Mouse (Mus musculus) neural tube, postnatal 0 days (tissue): ENCODE measurements around the gene Pde4a. TPM values are rescaled to one million over a fixed set of nuclear protein-coding genes. Genes with fewer than 3 reads are reported as not detected.

ENCODE experiments used
- polyA plus RNA-seq: library from polyadenylated mRNA; unstranded; fragments of >200 nt; fragmentation: Nextera tagmentation; extraction: Ambion mirVana; gene quantifications from 2 replicates; pipeline ENCODE4 v1.2.1, GENCODE M21; 2015

Pde4a gene
- polyA plus RNA-seq = 49.6 and 56.9 TPM in 2 replicates

GRCm38 (mm10) chr9:21165041-21165951 lies at the start of gene Pde4a:
Pde4a (plus strand) TSS chr9:21165714.

GRCm38 (mm10) chr9:21131059-21131956 lies 34.2 kb upstream of the Pde4a start, which contains the start of gene Tyk2:
Tyk2 (minus strand) TSS chr9:21131243.

GRCm38 (mm10) chr9:21149654-21150419 lies 15.7 kb upstream of the Pde4a start, which contains the start of gene Cdc37:
Cdc37 (minus strand) TSS chr9:21149982.

DNA sequence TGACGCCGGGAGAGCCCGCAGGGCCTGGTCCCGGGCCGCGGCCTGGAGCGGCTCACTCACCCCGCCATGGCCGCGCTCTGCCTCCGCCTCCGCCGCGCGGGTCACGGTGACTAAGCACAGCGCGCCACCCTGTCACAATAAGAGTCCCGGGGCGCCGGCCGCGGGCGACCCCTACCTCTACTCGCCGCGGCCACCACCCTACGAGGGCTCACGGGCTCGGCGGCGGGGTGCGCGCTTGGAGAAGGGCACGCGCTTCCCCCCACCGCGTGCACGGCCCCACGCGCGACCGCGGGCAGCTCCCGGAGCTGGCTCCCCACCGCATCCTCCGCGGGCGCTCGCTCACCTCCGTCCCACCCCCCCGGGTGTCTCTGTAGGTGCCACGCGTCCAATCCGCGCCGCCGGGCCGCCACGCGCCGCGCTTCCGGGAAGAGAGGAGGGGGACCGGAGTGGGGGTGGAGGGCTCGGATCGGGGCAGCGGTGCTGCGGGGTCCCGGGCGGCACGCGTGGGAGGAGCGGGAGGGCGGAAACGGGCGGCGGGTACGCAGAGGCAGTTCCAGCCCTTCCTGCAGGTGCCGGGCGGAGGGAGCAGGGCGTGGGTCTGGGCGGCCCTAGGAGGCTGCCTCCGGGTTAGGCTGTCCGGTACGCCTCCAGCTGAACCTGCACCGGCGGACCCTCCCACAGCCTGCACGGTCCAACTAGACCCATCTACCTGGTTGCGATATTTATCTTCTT lies 73.4 kb downstream of the Pde4a start, which contains the start of gene Keap1:
Gene Keap1 (minus strand): TSS at position 629 of the 732 bp plus-strand sequence.

GRCm38 (mm10) chr9:21248326-21248725 lies 82.8 kb downstream of the Pde4a start, which contains the start of gene S1pr5:
S1pr5 (minus strand) TSS chr9:21248443.

Other genes starting within 250 kb of the Pde4a start
- gene Dnmt1, start 205.8 kb upstream of the Pde4a start, polyA plus RNA-seq = 32.3 and 33.8 TPM in 2 replicates
- gene S1pr2, start 188.9 kb upstream of the Pde4a start, polyA plus RNA-seq = 7.4 and 10.6 TPM in 2 replicates
- gene Mrpl4, start 163.0 kb upstream of the Pde4a start, polyA plus RNA-seq = 133 and 135 TPM in 2 replicates
- 3.2 and 3.8 TPM in 2 replicates for gene Icam1, start 149.7 kb upstream of the Pde4a start, polyA plus RNA-seq
- gene Icam4, start 136.3 kb upstream of the Pde4a start, polyA plus RNA-seq = 0.57 TPM in 1 of 2 replicates, not detected in the other
- gene Icam5, start 133.6 kb upstream of the Pde4a start, polyA plus RNA-seq = 4.0 and 4.1 TPM in 2 replicates
- 0.49 and 2.1 TPM in 2 replicates for gene Zglp1, start 98.6 kb upstream of the Pde4a start, polyA plus RNA-seq
- gene Gm49373, start 92.6 kb upstream of the Pde4a start, polyA plus RNA-seq = 1.1 and 1.2 TPM in 2 replicates
- 86.5 and 102 TPM in 2 replicates for gene Fdx1l, start 92.1 kb upstream of the Pde4a start, polyA plus RNA-seq
- 0.35 and 0.42 TPM in 2 replicates for gene Gm38431, start 73.7 kb upstream of the Pde4a start, polyA plus RNA-seq
- gene Raver1, start 73.7 kb upstream of the Pde4a start, polyA plus RNA-seq = 16.6 and 21.1 TPM in 2 replicates
- gene Tyk2, start 34.5 kb upstream of the Pde4a start, polyA plus RNA-seq = 6.5 and 7.0 TPM in 2 replicates
- gene Cdc37, start 15.7 kb upstream of the Pde4a start, polyA plus RNA-seq = 152 and 155 TPM in 2 replicates
- 60.8 and 64.1 TPM in 2 replicates for gene Keap1, start 73.6 kb downstream of the Pde4a start, polyA plus RNA-seq
- gene S1pr5, start 82.7 kb downstream of the Pde4a start, polyA plus RNA-seq = 5.5 and 5.9 TPM in 2 replicates
- gene Atg4d, start 99.6 kb downstream of the Pde4a start, polyA plus RNA-seq = 41.7 and 48.3 TPM in 2 replicates
- gene Kri1, start 122.3 kb downstream of the Pde4a start, polyA plus RNA-seq = 11.8 and 12.0 TPM in 2 replicates
- 157 and 165 TPM in 2 replicates for gene Cdkn2d, start 125.7 kb downstream of the Pde4a start, polyA plus RNA-seq
- gene Ap1m2, start 146.6 kb downstream of the Pde4a start, polyA plus RNA-seq = 3.5 and 4.4 TPM in 2 replicates
- 47.3 and 53.9 TPM in 2 replicates for gene Slc44a2, start 155.0 kb downstream of the Pde4a start, polyA plus RNA-seq
- gene Ilf3, start 202.2 kb downstream of the Pde4a start, polyA plus RNA-seq = 156 and 169 TPM in 2 replicates
- gene Qtrt1, start 246.1 kb downstream of the Pde4a start, polyA plus RNA-seq = 38.6 and 45.7 TPM in 2 replicates